Mouse (Mus musculus) cerebral cortex, adult 2 months (tissue): ENCODE results near the gene Ttc21a.

Experiments
- WGBS: fragments of 180-500 bp; shearing (Covaris S2); methylation state at CpG from one replicate; pipeline ENCODE4 v1.1.7; 2018; 5-methylcytosine and 5-hydroxymethylcytosine counted together

The Ttc21a gene

DNA sequence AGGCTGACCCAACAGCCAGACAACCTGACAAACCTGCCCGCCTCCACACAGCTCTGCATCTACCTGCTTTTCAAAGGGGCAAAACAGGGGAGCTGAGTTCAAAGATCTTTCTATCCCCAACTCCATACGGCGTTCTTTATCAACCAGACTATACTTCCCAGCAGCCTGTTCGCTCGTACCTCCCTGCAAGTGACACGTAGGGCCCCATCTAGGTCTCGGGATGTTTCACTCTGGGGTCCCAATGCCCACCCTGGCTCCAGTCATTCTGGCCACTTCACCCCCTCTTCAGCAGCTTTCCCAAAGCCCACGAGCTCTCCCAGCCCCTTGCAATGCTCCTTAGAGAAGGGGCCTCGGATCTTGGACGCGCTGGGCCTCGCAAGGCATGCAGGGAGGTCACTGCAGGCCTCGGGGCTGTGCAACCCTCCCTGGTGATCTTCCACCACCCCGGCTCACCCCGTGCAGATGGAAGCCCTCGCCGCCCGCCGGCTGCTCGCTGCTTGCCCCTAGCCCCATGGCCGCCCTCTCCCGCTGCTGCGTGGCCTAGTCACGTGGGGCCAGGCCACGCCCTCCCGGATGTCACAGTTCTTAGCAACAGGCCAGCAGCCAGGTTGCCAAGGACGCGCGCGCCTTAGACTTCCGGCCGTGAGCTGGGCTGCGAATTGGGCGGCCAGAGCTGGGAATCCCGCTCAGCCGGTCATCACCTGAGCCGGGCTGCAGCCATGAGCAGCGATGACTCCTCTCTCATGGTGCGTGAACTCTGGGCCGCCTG lies at the start of gene Ttc21a, which contains the start of gene Gorasp1:
TSS of gene Ttc21a (plus strand) at position 602 of the 769 bp plus-strand sequence.
TSS of gene Gorasp1 (minus strand) at position 561 of the 769 bp plus-strand sequence.
- under 1% methylated on average over 40 of the region's 40 CpGs for WGBS

DNA sequence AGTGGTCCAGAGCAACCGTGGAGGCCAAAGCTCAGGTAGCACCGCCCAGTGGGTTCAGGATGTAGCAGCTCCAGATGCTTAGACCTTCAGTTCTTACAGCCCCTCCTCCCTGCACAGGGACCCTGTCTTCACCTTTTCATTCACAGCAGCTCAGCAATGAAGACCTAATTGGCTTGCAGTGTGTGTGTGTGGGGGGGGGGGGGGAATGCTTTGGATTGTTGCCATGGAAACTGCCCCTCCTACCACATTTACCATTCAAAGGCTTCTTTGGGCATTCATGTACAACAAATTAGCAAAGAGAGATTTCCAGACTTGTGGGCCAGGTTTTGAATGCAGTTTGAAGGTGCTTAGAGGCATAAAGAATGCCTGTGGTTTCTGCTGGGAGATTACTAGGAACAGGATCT lies 48.6 kb upstream of the Ttc21a start:
- 49% methylated on average over 2 of the region's 2 CpGs for WGBS

DNA sequence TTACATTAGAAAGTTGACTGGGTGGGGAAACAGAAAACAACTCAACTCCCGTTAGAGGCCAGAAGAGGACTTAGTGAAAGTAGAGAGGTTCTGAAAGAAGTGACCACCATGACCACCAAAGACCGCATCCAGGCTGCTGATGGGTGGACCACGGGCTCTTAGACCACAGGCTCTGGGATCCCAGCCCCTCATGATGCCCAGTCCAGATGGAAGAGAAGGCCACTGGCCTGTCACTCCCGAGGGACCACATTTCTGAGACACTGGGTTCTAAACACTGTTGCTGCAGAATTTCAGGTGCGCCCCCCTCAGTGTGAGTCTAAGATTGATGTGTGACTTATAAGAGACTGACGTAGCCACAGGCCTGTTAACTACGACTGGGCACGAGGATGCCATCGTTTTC lies 48.0 kb upstream of the Ttc21a start:
- WGBS = 81% methylated on average over 9 of the region's 9 CpGs

DNA sequence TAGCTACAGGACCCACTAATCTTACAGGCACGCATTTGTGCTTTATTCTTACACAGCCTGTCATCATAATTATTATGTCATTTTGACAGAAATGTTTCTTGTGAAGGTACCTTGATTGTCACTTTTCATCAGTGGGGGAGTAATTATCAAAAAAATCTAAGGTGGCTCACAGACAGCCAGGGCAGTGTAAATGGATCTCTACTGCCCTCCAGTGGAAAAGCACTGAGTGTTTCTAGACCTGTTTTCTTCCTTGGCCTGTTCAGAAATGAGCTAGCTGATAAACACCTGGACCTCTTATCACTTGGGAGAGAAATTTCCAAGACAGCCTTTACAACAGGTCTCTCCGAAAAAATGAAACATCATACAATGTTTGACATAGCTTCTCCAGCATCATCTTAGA lies 46.7 kb upstream of the Ttc21a start:
- WGBS = 42% methylated on average over 2 of the region's 2 CpGs

DNA sequence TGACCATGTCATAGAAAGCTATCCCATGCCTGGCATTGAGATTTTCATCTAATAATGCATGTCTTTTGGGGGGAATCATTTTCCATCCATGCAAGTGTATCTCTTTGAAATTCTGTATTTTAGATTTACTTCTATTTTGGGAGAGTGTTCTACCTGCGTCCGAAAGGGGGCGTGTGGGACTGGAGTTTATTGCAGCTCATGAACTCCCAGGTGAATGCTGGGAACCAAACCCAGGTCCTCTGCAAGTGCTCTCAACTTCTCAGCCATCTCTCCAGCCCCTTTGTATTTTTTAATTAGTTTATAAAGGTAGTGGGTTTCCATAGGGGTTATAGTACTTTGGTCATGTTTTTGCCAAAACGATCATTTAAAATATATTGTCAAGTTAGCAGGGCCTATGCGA lies 43.5 kb upstream of the Ttc21a start:
- WGBS = 73% methylated on average over 5 of the region's 5 CpGs

DNA sequence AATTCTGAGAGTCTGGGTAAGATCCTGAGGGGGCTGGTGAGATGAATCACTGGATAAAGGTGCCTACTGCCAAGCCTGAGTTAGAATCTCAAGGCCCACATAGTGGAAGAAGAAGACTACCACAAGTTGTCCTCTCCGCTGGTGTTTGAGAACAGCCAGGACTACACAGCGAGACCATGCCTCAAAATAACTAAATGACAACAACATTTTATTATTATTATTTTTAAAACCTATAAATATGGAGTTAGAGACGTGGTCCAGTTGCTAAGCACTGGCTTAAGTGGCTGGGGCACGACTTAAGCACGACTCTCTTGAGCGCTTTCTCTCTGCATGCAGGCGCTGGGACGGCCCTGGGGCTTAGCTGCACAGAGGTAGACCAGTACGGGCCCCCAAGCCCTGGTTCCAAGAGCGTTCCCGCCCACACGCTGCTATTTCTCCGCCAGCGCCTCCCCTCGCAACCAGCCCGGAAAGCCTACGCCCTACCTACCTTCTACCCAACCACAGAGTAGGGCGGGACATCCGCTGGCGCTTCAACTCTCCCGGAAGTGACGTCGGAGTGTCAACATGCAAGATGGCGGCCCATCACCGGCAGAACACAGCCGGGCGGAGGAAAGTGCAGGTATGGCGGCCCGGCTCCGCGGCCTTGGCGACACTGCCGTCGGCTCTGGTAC lies 42.9 kb upstream of the Ttc21a start, which contains the start of gene Wdr48:
TSS of gene Wdr48 (plus strand) at position 540 of the 671 bp plus-strand sequence.
- 3% methylated on average over 34 of the region's 34 CpGs for WGBS

DNA sequence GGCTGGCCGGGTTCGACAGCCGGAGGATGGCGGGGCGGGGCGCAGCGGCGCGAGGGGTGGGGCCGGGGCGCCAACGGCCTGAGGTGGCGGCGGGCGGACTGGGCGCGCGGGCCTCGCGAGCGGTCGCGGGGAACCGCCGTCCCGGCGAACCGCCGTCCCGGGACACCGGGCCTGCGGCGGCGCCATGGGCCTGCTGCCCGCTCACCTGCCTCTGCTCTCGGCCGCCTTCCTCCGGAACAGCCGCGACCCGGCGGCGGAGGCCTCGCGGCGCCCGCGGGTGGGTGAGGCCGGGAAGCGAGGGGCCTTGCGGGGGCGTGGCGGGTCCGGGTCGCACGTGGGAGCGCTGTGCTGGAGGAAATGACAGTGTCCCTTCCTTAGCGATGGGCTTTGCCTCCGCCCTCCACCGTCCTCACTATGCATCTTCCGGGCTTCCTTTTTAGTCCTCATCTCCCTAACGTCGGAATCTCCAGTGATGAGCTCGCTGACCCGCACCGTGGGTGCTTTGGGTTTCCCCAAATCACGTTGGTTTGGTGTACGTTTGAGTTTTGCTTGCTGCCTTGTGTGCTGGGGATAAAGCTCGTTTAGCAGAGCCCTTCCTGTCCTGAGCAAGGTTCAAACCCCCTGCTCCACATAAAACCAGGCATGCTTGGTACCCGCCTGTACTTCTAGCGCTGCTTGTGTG lies 42.2 kb upstream of the Ttc21a start:
- WGBS = under 1% methylated on average over 63 of the region's 71 CpGs

DNA sequence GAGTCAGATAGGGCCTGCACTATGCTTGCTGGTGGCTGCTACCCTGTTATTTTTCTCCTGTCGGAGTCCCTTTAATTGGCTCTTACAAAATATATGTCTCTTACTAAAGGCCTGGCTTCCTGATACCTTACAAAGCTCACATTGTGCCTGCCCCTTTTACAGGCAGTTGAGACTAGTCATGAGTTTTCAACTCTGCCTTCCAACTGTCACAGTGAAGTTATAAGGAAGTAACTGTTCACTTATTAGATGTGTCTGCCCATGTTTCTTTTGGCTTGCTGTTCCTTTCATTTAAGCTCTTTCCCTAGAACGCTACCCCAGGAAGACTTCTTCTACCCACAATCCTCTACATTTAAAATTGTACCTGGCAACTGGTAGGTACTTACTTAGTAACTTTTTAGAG lies 38.0 kb upstream of the Ttc21a start:
- WGBS = 82% methylated on average over 2 of the region's 2 CpGs

DNA sequence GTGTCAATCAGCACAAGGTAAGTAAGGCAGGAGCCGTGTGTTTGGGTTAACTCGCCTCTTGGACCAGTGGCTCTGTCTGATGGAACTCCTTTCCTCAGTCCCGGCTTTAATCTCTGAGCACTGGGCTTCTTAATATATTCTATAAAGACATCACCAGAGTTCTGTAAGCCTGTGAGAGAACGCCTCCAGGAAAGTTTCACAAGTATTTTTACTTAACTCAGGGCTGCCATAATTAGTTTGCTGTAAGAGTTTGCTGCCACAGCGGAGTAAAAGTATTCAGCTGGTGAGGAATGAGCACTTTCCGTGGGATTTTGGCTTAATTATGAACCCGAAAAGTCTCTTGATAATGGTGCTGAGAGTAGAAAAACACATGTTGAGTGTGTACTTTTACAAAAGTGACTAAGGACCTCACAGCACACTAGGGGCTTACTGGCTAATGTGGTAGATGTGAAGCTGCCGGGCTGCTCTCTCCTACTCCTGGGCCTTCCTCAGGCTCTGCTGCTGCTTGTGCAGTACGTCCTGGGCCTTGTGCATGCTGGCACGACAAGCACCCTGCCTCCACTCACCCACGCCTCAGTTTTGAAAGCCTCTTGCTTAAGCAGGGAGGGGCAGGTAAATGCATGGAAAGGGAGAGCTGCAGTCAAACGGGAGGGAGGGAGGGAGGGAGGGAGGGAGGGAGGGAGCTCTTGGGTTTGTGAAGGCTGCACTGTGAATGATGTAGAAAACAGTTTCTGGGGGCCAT lies 34.8 kb upstream of the Ttc21a start:
- 49% methylated on average over 12 of the region's 12 CpGs for WGBS

DNA sequence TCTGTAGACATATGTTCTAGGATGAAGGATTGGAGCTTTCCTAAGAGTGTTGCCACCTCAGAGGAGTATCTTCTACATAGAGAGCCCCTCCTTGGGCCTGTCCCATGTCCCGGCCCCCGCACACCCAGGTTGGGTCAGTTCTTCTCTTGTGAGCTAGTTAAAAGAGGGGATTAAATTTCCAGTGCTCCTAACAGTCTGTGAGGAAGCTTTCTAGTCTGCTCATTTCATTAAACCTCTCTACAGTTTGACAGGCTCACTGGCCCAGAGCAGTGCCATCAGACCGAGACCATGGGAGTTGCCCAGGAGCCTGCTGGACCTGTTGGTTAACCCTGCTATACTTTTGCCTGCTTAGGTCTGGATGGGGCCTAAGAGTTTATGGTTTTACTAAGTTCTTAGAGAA lies 28.7 kb upstream of the Ttc21a start:
- 97% methylated on average over 3 of the region's 3 CpGs for WGBS

DNA sequence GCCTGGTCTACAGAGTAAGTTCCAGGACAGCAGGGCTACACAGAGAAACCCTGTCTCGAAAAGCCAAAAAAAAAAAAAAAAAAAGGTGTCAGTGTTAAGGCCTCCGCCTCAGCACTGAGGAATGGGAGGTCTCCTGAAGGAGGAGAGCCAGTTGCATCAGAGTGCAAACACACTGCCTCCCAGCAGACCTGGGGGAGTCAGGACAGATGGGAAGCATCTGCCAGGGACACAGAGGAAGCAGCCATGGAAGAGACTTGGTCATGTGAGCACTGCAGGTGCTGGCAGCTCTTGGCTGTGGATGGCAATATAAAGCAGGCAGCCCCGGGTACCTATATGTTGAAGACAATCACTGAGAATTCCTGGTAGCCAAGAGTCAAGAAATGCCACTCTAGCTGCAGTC lies 27.5 kb upstream of the Ttc21a start:
- WGBS = 42% methylated on average over 3 of the region's 3 CpGs

DNA sequence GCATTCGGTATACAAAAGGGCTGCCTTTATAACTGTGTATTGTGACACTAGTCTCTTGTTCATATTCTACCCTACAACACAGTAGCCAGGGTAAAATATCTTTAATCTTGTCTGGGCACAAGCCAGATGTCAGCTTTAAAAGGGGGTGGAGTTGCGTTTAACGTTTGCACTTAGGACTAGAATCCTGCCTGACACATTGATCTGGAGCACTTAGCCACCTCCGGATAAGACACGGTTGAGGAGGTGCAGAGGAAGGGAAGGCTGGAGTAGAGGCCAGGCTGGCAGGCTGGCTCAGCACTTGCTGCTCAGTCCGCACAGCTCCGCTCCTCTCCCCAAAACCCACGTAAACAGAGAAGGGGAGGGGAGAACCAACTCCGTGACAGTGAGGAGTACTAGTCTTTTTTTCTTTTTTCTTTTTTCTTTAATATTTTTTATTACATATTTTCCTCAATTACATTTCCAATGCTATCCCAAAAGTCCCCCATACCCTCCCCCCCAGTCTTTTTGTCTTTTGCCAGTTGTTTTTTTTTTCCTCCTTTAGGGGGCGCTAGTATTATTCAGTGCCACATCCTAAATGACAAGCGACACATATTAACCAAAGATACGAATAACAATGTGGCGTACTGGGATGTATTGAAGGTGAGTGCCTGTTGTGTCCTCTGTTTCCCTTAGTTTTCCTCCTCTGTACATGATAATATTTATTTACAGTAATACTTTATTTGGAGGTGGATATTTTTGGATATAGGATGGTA lies 24.1 kb upstream of the Ttc21a start:
- 64% methylated on average over 13 of the region's 13 CpGs for WGBS

DNA sequence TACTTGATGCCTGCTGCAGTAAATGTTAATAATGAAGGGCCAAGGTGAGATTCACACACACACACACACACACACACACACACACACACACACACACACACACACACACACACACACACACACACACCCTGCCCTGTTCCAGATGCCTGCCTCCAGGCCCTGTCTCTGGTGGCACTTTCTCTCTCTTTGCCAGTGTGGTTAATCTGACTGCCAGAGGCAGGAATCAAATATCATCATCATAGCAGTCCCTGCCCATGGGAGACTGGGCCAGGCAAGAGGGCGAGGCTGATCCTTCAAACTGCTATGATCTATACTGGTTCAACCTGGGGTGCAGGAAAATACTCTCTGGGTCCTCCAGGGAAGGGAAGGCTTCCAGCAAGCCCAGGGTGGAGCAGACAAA lies 17.5 kb upstream of the Ttc21a start:
- WGBS = 90% methylated on average over 1 of the region's 1 CpGs

DNA sequence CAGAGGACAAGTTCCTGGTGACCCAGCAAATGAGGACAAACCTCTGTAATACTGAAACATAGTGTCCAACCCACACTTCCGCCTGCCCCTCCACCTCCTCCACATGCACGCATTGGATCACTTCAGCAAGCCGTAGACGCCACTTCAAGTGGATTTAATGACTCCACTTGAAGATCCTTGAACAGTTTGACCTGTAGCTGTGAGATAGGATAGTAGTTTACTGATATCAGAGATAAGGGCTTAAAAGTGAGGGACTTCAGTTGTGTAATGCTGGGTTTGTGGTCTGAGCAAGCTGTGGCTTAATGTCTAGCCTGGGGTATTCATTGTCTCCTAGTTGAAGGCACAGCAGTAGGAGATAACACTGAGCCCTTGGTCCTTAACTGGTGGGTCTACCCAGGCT lies 13.9 kb upstream of the Ttc21a start:
- WGBS = 74% methylated on average over 4 of the region's 4 CpGs

DNA sequence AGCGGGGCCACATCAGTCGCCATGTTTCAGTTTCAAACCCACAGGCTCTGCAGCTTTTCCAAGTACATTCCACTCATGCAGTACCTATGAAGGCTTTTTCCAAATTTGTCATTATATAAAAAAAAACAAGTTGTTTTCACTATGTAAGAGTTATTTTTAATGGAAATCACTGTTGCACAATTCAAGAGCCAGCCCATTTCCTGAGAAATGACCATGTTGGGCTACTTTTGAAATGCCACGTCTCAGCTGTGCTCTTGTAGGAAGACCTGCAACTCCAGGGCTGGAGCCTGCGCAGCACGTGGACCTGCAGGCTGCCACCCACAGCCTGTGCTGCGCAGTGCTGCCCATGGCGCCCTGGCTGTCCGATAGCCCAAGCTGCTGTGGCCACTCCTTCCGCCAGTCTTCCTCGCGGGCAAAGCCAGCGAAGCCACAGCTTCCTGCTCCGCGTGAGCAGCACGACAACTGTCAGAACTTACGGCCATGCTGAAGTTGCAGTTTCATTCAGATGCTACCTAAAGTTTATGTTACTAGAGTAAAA lies 12.2 kb upstream of the Ttc21a start:
- 75% methylated on average over 16 of the region's 16 CpGs for WGBS

DNA sequence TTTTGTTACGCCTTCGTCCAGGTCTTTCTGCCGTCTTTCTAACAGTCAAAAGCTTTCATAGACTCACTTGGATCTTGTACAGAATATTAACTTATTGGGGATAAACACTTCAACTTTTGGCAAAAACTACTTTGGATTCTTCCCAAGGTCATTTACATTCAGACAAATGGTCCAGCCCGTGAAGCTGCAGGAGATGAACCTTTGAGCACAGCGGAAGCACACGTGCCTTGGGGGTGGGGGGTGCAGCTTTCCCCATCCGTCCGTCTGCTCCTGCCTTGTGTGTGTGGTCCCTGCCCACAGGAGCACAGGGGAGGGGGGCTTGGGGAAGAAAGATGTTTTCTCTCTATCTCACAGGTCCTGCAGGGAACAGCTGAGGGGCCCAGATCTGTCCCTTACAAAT lies 11.7 kb upstream of the Ttc21a start:
- 50% methylated on average over 8 of the region's 8 CpGs for WGBS

DNA sequence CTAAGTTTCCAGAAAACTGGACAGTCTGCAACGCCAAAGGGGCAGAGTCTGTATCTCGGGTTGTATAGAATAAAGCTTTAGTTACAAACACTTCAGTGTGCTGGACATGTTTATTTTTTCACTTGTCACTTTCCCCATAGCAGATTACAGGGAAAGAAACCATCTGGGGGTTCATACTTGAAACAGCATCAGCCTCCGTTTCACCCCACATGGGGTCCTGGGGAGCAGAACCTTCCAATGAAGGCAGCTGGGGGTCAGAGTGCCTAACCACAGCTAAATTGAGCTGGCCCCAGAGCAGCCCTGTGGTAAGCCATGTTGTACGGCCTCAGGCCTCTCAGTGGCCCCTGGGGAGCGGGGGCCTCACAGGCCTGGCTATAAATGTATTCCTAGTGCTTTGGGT lies 10.9 kb upstream of the Ttc21a start:
- 84% methylated on average over 5 of the region's 5 CpGs for WGBS

DNA sequence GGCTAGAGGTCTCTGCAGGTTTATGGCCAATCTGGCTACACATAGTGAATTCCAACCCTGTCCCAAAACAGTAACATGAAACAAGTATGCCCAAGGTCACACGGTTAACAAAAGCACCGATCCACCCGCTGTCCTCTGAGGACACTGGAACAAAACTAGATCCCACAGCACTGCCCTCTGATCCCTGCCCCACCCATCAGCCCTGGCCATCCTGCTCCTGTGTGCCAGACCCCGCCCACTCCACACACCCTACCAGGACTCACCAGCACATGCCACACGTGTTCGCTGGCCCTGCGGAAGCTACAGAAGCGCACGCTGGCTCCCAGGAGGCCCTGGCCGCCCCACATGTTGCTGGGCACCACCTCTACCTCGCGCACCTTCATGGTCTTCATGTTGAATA lies 5.0 kb upstream of the Ttc21a start:
- WGBS = 89% methylated on average over 12 of the region's 12 CpGs

DNA sequence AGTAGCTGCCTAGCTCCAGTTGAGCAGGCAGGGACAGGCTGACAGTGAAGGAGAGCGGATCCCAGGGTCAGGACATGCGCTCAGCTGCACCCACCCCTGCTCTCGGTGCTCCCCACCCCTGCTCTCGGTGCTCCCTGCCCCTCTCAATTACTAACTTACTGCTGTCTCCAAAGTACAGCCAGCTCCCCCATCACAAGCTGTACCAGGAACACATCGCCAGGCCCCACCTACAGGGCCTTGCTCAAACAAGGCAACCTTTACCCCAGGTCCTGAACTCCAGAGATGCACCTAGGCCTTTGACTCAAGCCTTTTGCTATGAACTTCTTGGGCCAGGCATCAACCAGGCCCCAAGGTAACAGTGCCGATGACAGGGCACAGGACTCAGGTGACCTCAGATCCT lies 3.7 kb upstream of the Ttc21a start:
- WGBS = 94% methylated on average over 6 of the region's 6 CpGs

DNA sequence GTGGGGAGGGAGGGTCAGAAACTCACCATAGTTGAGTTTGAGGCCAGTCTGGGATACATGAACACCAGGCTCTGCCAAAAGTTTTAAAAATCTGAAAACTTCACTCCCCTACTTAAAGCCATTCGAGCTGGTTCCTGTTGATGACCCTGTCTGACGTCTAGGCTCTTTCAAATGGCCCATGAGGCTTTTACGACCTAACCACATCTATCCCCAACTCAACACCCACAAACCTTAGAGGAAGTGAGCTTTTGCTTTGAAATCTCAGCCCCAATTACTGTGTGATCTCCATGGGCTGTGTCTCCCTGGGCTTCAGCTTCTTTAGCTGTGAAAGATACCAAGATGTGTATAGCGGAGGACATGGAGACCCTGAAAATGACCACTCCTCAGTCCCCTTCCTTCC lies 1.1 kb downstream of the Ttc21a start:
- 80% methylated on average over 4 of the region's 4 CpGs for WGBS

DNA sequence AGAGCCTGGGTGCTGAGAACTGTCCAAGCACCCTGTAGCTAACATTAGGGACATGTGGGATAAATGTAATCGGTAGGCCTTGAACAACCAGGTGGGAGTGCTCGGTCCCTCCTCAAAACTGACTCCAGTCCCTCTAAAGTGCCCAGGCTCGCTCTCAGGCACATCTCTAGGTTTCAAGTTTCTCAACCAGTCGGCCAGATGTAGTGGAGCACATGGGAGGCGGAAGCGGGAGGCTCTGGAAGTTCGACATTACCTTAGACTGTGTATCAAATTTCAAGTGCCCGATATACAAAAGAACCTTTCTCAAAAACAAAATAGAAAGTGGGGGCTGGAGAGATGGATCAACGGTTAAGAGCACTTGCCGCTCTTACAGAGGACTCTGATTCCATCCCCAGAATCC lies 2.2 kb downstream of the Ttc21a start:
- whole genome bisulfite sequencing = 77% methylated on average over 10 of the region's 10 CpGs
